Mouse (Mus musculus) liver, adult 2 months (tissue): Measurements from ENCODE around the gene Btbd2.

Source experiments
- CTCF ChIP-seq: fragments of 200-500 bp; IDR thresholded peaks from 2 replicates; pipeline ENCODE4 v1.5.1; 2011; ENCODE audit warnings: low read depth, low read length, control low read depth
- POLR2A ChIP-seq: fragments of 200-500 bp; IDR thresholded peaks from 2 replicates; pipeline ENCODE4 v1.6.1; 2011; ENCODE audit warnings: low read length, control low read depth; ENCODE audit not compliant: insufficient read depth; ENCODE audit errors: extremely low read depth

GRCm38 (mm10) chr10:80623457-80624191 is 33.2 kb downstream of the Btbd2 start:
- TF ChIP-seq CTCF (no peak), POLR2A (0 out of 2 replicates have a peak, but pooled peaks have one; percentile 30)
